8 mouse cellular contexts compared by ENCODE assay signal in the genomic region with DNA sequence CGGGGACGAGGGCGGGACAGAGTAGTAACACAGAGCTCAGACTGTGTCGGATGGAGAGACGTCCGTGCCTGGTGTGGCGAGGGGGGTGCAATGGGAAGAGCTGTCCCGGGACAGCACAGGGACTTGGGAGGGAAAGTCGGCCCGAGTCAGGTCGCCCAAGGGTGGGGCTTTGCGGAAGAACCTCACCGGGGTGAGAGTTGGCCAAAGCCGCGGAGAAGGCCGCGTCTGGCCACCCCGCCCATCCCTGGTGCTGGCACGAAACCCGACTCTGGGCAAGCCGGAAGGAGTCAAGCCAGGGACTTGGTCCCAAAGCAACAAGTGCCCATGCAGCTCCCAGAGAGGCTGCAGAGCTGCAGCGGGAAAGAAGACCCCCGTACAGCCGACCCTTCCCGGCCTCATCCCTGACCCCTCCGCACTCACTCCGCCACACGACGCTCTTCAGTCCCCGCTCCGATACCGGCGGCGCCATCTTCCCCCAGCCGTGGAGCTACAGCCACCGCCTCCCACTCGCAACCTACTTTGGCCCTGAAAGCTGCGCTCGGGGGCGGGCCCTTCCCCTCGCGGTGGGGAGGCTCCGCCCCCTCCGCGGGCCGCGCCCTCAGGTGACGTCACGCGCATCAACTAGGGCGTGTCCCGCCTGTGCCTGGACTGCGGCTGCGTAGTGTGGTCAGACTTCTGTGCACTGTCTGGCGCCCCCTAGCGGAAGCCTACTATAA. TPM values are rescaled to one million over a fixed set of nuclear protein-coding genes. Genes with fewer than 3 reads are reported as not detected.
A peak's percentile ranks its signal among the peaks of the same experiment; 100 is the strongest.
DNase-seq lines count a peak whose midpoint lies in the region; ATAC-seq and TF ChIP-seq lines count a peak whose summit lies in the region.

Gene Stxbp3 (minus strand): TSS at position 527 of the 716 bp plus-strand sequence.

- peaks cover 25% of the 10 kb centered on the region for H3K79me2 ChIP-seq in MEL (ENCODE audit: control insufficient read depth, insufficient read depth, low read length, poor library complexity)

- H3K27ac ChIP-seq in MEL (ENCODE audit: control insufficient read depth, low read depth, low read length): peak within 1 kb of the TSS; percentile 65
- H3K27ac ChIP-seq in cerebellum, adult 2 months (ENCODE audit: insufficient read depth, low read length): peak within 1 kb of the TSS; percentile 57
- H3K27ac ChIP-seq in forebrain, postnatal 0 days (ENCODE audit: low read depth, low read length): peak within 1 kb of the TSS; percentile 58
- peak within 1 kb of the TSS; percentile 92 for H3K27ac ChIP-seq in lung, embryonic 15.5 days

- H3K36me3 ChIP-seq in MEL (ENCODE audit: control insufficient read depth in 1 of 2, insufficient read depth in 2 of 2, low read length in 2 of 2): peaks cover 0 to 28% of the 10 kb centered on the region in 2 experiments; a peak in 3 of 4 replicates
- no peaks in the 10 kb centered on the region for H3K36me3 ChIP-seq in forebrain, postnatal 0 days (ENCODE audit: insufficient read depth)
- H3K36me3 ChIP-seq in lung, embryonic 15.5 days: peaks cover 2% of the 10 kb centered on the region; the same call in 1 of the 2 replicates

- H3K9ac ChIP-seq in MEL (ENCODE audit: control insufficient read depth, low read depth, low read length, poor library complexity, severe bottlenecking): peak within 1 kb of the TSS; percentile 83
- H3K9ac ChIP-seq in forebrain, postnatal 0 days: peak within 1 kb of the TSS; percentile 64
- H3K9ac ChIP-seq in lung, embryonic 15.5 days: peak within 1 kb of the TSS; percentile 69

- ATAC-seq in forebrain, postnatal 0 days: peak; percentile 98
- ATAC-seq in lung, embryonic 15.5 days (ENCODE audit: borderline replicate concordance, extremely low read depth, low FRiP score, low TSS enrichment): peak; percentile 98

- H3K27me3 ChIP-seq in MEL (ENCODE audit: control insufficient read depth in 1 of 2, insufficient read depth in 2 of 2, low read length in 2 of 2): peaks cover 4 to 5% of the 10 kb centered on the region in 2 experiments; a peak in 3 of 4 replicates
- no peaks in the 10 kb centered on the region for H3K27me3 ChIP-seq in cerebellum, adult 2 months (ENCODE audit: control insufficient read depth, insufficient read depth, low read length)
- H3K27me3 ChIP-seq in forebrain, postnatal 0 days (ENCODE audit: insufficient read depth, low read length): no peaks in the 10 kb centered on the region
- H3K27me3 ChIP-seq in lung, embryonic 15.5 days: no peaks in the 10 kb centered on the region

- peaks cover 14 to 17% of the 10 kb centered on the region in 2 experiments for H3K4me1 ChIP-seq in MEL (ENCODE audit: control insufficient read depth in 1 of 2, insufficient read depth in 2 of 2, low read length in 2 of 2)
- H3K4me1 ChIP-seq in cerebellum, adult 2 months (ENCODE audit: control insufficient read depth, insufficient read depth, low read length): 0 out of 2 replicates have a peak, but pooled peaks cover 2% of the 10 kb centered on the region
- H3K4me1 ChIP-seq in forebrain, postnatal 0 days (ENCODE audit: insufficient read depth): no peaks in the 10 kb centered on the region
- peaks cover 12% of the 10 kb centered on the region for H3K4me1 ChIP-seq in lung, embryonic 15.5 days

- TF ChIP-seq CTCF in MEL (IDR thresholded peaks at IDR 0.05 in 2 of 3, conservative IDR thresholded peaks at IDR 0.05 in 1 of 3; ENCODE audit: control insufficient read depth in 1 of 3, insufficient read depth in 1 of 3, low read depth in 2 of 3, low read length in 3 of 3, poor library complexity in 1 of 3, severe bottlenecking in 1 of 3): peak in 2 of 3 experiments; percentile 91 to 96; a peak in 5 of 6 replicates
- peak; percentile 87 for TF ChIP-seq CTCF in cerebellum, adult 2 months (IDR thresholded peaks at IDR 0.05; ENCODE audit: borderline replicate concordance, insufficient read depth, low read depth, low read length)
- TF ChIP-seq CTCF in forebrain, postnatal 0 days (IDR thresholded peaks at IDR 0.05; ENCODE audit: low read depth): peak; percentile 96

- peak within 1 kb of the TSS; percentile 78 for H3K4me2 ChIP-seq in forebrain, postnatal 0 days (ENCODE audit: low read depth)
- peak within 1 kb of the TSS; percentile 59 for H3K4me2 ChIP-seq in lung, embryonic 15.5 days

- TF ChIP-seq RAD21 in MEL (IDR thresholded peaks at IDR 0.05; ENCODE audit: low read depth, low read length): peak; percentile 28; the same call in 1 of the 2 replicates

- TF ChIP-seq EP300 in MEL (IDR thresholded peaks at IDR 0.05; ENCODE audit: low read depth in 1 of 2, low read length in 2 of 2): no peak

- peak within 1 kb of the TSS; percentile 87 to 93 for H3K4me3 ChIP-seq in MEL (ENCODE audit: control insufficient read depth in 1 of 2, insufficient read depth in 1 of 2, low read depth in 2 of 2, low read length in 2 of 2)
- H3K4me3 ChIP-seq in cerebellum, adult 2 months (replicated peaks; ENCODE audit: insufficient read depth, low read depth, low read length): peak within 1 kb of the TSS; percentile 86
- peak within 1 kb of the TSS; percentile 74 for H3K4me3 ChIP-seq in forebrain, postnatal 0 days (ENCODE audit: low read depth, low read length)
- H3K4me3 ChIP-seq in lung, embryonic 15.5 days: peak within 1 kb of the TSS; percentile 89

- peak; percentile 96 for DNase-seq in MEL (ENCODE audit: low read depth, low spot score)
- peak; percentile 96 to 98 for DNase-seq in cerebellum, adult 2 months
- peak; percentile 99 for DNase-seq in forebrain, postnatal 0 days
- peak; percentile 99 for DNase-seq in heart, postnatal 4 days
- peak; percentile 97 to 99 for DNase-seq in layer of hippocampus, adult 8-10 months (ENCODE audit: low spot score in 2 of 2)
- peak; percentile 94 for DNase-seq in ovary, adult 18-20 months (ENCODE audit: low spot score)
- peak; percentile 99 for DNase-seq in thymus, postnatal 0 days (ENCODE audit: low spot score)

- WGBS in cerebellum, adult 2 months: 1% methylated on average over 56 of the region's 56 CpGs
- under 1% methylated on average over 56 of the region's 56 CpGs for WGBS in forebrain, postnatal 0 days
- under 1% methylated on average over 56 of the region's 56 CpGs for WGBS in lung, embryonic 15.5 days

- peak; percentile 62 to 89; a peak in 3 of 4 replicates for TF ChIP-seq POLR2A in MEL (IDR thresholded peaks at IDR 0.05; ENCODE audit: control insufficient read depth in 1 of 2, insufficient read depth in 1 of 2, low read depth in 1 of 2, low read length in 2 of 2, poor library complexity in 1 of 2)
- TF ChIP-seq POLR2A in cerebellum, adult 2 months (IDR thresholded peaks at IDR 0.05; ENCODE audit: borderline replicate concordance, insufficient read depth, low read length): peak; percentile 53

- no peaks in the 10 kb centered on the region for H3K9me3 ChIP-seq in MEL (replicated peaks; ENCODE audit: insufficient read depth, low read length)
- H3K9me3 ChIP-seq in forebrain, postnatal 0 days (ENCODE audit: low read length): no peaks in the 10 kb centered on the region
- H3K9me3 ChIP-seq in lung, embryonic 15.5 days: no peaks in the 10 kb centered on the region

TF ChIP-seq in MEL, 35 proteins besides CTCF, POLR2A, EP300 and RAD21 (continues in another document):
- TF ChIP-seq HCFC1 (IDR thresholded peaks at IDR 0.05; ENCODE audit: low read depth, low read length) (peak; percentile 72), ZNF384 (IDR thresholded peaks at IDR 0.05; ENCODE audit: low read depth, low read length) (peak; percentile 14; the same call in 1 of the 2 replicates), MAFK (IDR thresholded peaks at IDR 0.05; ENCODE audit: borderline replicate concordance, low read depth, low read length) (no peak), ZKSCAN1 (IDR thresholded peaks at IDR 0.05; ENCODE audit: low read depth, low read length) (no peak), ZC3H11A (IDR thresholded peaks at IDR 0.05; ENCODE audit: low read depth, low read length) (no peak), JUND (IDR thresholded peaks at IDR 0.05; ENCODE audit: low read depth, low read length) (no peak), GABPA (IDR thresholded peaks at IDR 0.05; ENCODE audit: low read depth, low read length) (no peak), SMC3 (IDR thresholded peaks at IDR 0.05; ENCODE audit: low read depth, low read length) (peak; percentile 57; the same call in 1 of the 2 replicates), TAL1 (IDR thresholded peaks at IDR 0.05; ENCODE audit: low read length) (no peak), POLR2AphosphoS5 (IDR thresholded peaks at IDR 0.05; ENCODE audit: borderline replicate concordance, low read depth, low read length) (0 out of 2 replicates have a peak, but pooled peaks have one; percentile 51), TBP (IDR thresholded peaks at IDR 0.05; ENCODE audit: low read depth, low read length) (peak; percentile 48), E2F4 (IDR thresholded peaks at IDR 0.05; ENCODE audit: borderline replicate concordance, low read depth, low read length) (no peak), RCOR1 (IDR thresholded peaks at IDR 0.05; ENCODE audit: low read depth, low read length) (no peak), MYB (IDR thresholded peaks at IDR 0.05; ENCODE audit: low read depth, low read length) (no peak), MEF2A (IDR thresholded peaks at IDR 0.05; ENCODE audit: extremely low read depth, insufficient replicate concordance, low read depth, low read length, poor library complexity, severe bottlenecking) (no peak), POLR2AphosphoS2 (IDR thresholded peaks at IDR 0.05; ENCODE audit: low read length) (peak; percentile 50; the same call in 1 of the 2 replicates), BHLHE40 (IDR thresholded peaks at IDR 0.05; ENCODE audit: borderline replicate concordance, low read depth, low read length) (no peak), MXI1 (IDR thresholded peaks at IDR 0.05; ENCODE audit: low read depth, low read length) (peak; percentile 32; the same call in 1 of the 2 replicates), USF1 (IDR thresholded peaks at IDR 0.05; ENCODE audit: low read depth, low read length) (peak; percentile 48; the same call in 1 of the 2 replicates), TCF12 (IDR thresholded peaks at IDR 0.05; ENCODE audit: low read depth, low read length) (peak; percentile 58; the same call in 1 of the 2 replicates)

RNA-seq across cellular contexts. Expression of gene Stxbp3, which starts in this region (rescaled TPM):
- total RNA-seq in MEL (2012; rRNA removed): 19.2 and 32.2 TPM in 2 replicates
- polyA plus RNA-seq in MEL (2012; ENCODE audit: insufficient read depth in 1 of 2, insufficient read length in 2 of 2, low read depth in 1 of 2, low replicate concordance in 2 of 2, missing spikeins in 1 of 2): 10 to 100 TPM in 1 of 2 experiments, not detected in 1; 15.9 TPM
- 32.2 and 32.5 TPM in 2 replicates for polyA plus RNA-seq in cerebellum, adult 2 months (2012; rRNA removed)
- total RNA-seq in forebrain, postnatal 0 days (2014; rRNA removed): 9.5 and 9.7 TPM in 2 replicates
- polyA plus RNA-seq in forebrain, postnatal 0 days (2015; fragmentation: Nextera tagmentation; extraction: Ambion mirVana): 8.2 and 11.2 TPM in 2 replicates
- total RNA-seq in heart, postnatal 4 days (2021): 10 to 100 TPM; 30.6 to 31.7 TPM
- total RNA-seq in layer of hippocampus, adult 8-10 months (2022): 10 to 100 TPM; 22.8 to 39.8 (median 30.9) TPM
- 38.8 and 43.1 TPM in 2 replicates for polyA plus RNA-seq in lung, embryonic 15.5 days (2015; fragmentation: Nextera tagmentation; extraction: Ambion mirVana)
- polyA plus RNA-seq in thymus, postnatal 0 days (2015; fragmentation: Nextera tagmentation; extraction: Ambion mirVana): 43.5 and 51.6 TPM in 2 replicates

Comparison
In these comparisons a context has a peak if more than half of its experiments do, and no peak if none do; other contexts are left out.
1. Peak in every context shown above with its lines: DNase-seq, ATAC-seq, H3K4me3 ChIP-seq and H3K27ac ChIP-seq.